Comparison of ENCODE assay signal across 8 mouse cellular contexts in genomic region chr9:44267319-44268026, GRCm38 (mm10). TPM values are rescaled to one million over a fixed set of nuclear protein-coding genes. Genes with fewer than 3 reads are reported as not detected.
DNase-seq lines count a peak whose midpoint lies in the region; ATAC-seq and TF ChIP-seq lines count a peak whose summit lies in the region.

No protein-coding gene starts in this region.

- H3K4me3 ChIP-seq in MEL (ENCODE audit: control insufficient read depth in 1 of 2, insufficient read depth in 1 of 2, low read depth in 2 of 2, low read length in 2 of 2): peak overlapping the region; percentile 66 to 77
- peak overlapping the region; percentile 38 for H3K4me3 ChIP-seq in forebrain, embryonic 13.5 days
- H3K4me3 ChIP-seq in intestine, embryonic 16.5 days (ENCODE audit: low read length): peak overlapping the region; percentile 60
- peak overlapping the region; percentile 54 for H3K4me3 ChIP-seq in lung, embryonic 16.5 days (ENCODE audit: low read length)
- H3K4me3 ChIP-seq in small intestine, adult 2 months (ENCODE audit: low read depth, low read length): peak overlapping the region; percentile 73

- peaks cover 0 to 6% of the 10 kb centered on the region in 2 experiments; a peak in 1 of 4 replicates for H3K36me3 ChIP-seq in MEL (ENCODE audit: control insufficient read depth in 1 of 2, insufficient read depth in 2 of 2, low read length in 2 of 2)
- no peaks in the 10 kb centered on the region for H3K36me3 ChIP-seq in forebrain, embryonic 13.5 days (ENCODE audit: poor library complexity, severe bottlenecking)
- H3K36me3 ChIP-seq in intestine, embryonic 16.5 days (ENCODE audit: control insufficient read depth, insufficient read depth, low read length): no peaks in the 10 kb centered on the region
- H3K36me3 ChIP-seq in lung, embryonic 16.5 days (ENCODE audit: control insufficient read depth, insufficient read depth, low read length): peaks cover 5% of the 10 kb centered on the region; the same call in 1 of the 2 replicates
- H3K36me3 ChIP-seq in small intestine, adult 2 months (ENCODE audit: control insufficient read depth, insufficient read depth, low read length): peaks cover 2% of the 10 kb centered on the region; the same call in 1 of the 2 replicates

- 0 out of 6 replicates have a peak, but pooled peaks of 1 of the 3 experiments have one; percentile 8 for TF ChIP-seq CTCF in MEL (IDR thresholded peaks at IDR 0.05 in 2 of 3, conservative IDR thresholded peaks at IDR 0.05 in 1 of 3; ENCODE audit: control insufficient read depth in 1 of 3, insufficient read depth in 1 of 3, low read depth in 2 of 3, low read length in 3 of 3, poor library complexity in 1 of 3, severe bottlenecking in 1 of 3)
- TF ChIP-seq CTCF in small intestine, adult 2 months (IDR thresholded peaks at IDR 0.05; ENCODE audit: extremely low read depth, insufficient read length, insufficient replicate concordance, low read depth, low read length): no peak

- no peaks in the 10 kb centered on the region; the same call in 1 of the 2 replicates for H3K79me2 ChIP-seq in MEL (ENCODE audit: control insufficient read depth, insufficient read depth, low read length, poor library complexity)

- ATAC-seq in cerebellum, adult (ENCODE audit: insufficient number of reproducible peaks, low FRiP score, low TSS enrichment): peak; percentile 81; the same call in 1 of the 2 replicates
- ATAC-seq in forebrain, embryonic 13.5 days: peak; percentile 52; the same call in 1 of the 2 replicates
- ATAC-seq in intestine, embryonic 16.5 days: peak; percentile 26
- peak; percentile 57 for ATAC-seq in lung, embryonic 16.5 days (ENCODE audit: low read depth)

- no peaks in the 10 kb centered on the region for H3K9me3 ChIP-seq in MEL (replicated peaks; ENCODE audit: insufficient read depth, low read length)
- H3K9me3 ChIP-seq in forebrain, embryonic 13.5 days (replicated peaks): peaks cover 7% of the 10 kb centered on the region; the same call in 1 of the 2 replicates
- no peaks in the 10 kb centered on the region for H3K9me3 ChIP-seq in intestine, embryonic 16.5 days (ENCODE audit: control insufficient read depth, low read length)
- no peaks in the 10 kb centered on the region for H3K9me3 ChIP-seq in lung, embryonic 16.5 days (ENCODE audit: control insufficient read depth, low read length)

- peak in 1 of 2 experiments; percentile 43; a peak in 1 of 4 replicates for TF ChIP-seq EP300 in MEL (IDR thresholded peaks at IDR 0.05; ENCODE audit: low read depth in 1 of 2, low read length in 2 of 2)

- H3K4me1 ChIP-seq in MEL (ENCODE audit: control insufficient read depth in 1 of 2, insufficient read depth in 2 of 2, low read length in 2 of 2): peaks cover 0 to 8% of the 10 kb centered on the region in 2 experiments; a peak in 1 of 4 replicates
- H3K4me1 ChIP-seq in forebrain, embryonic 13.5 days: peaks cover 22% of the 10 kb centered on the region
- peaks cover 12% of the 10 kb centered on the region for H3K4me1 ChIP-seq in intestine, embryonic 16.5 days (ENCODE audit: control insufficient read depth, insufficient read depth, low read length)
- peaks cover 11% of the 10 kb centered on the region for H3K4me1 ChIP-seq in lung, embryonic 16.5 days (replicated peaks; ENCODE audit: control insufficient read depth, insufficient read depth, low read length)
- peaks cover 2% of the 10 kb centered on the region; the same call in 1 of the 2 replicates for H3K4me1 ChIP-seq in small intestine, adult 2 months (ENCODE audit: control insufficient read depth, insufficient read depth, insufficient read length, low read length)

- no peak; a peak in 2 of 4 replicates for TF ChIP-seq POLR2A in MEL (IDR thresholded peaks at IDR 0.05; ENCODE audit: control insufficient read depth in 1 of 2, insufficient read depth in 1 of 2, low read depth in 1 of 2, low read length in 2 of 2, poor library complexity in 1 of 2)
- no peak for TF ChIP-seq POLR2A in small intestine, adult 2 months (IDR thresholded peaks at IDR 0.05; ENCODE audit: low read depth, low read length)

- WGBS in forebrain, embryonic 13.5 days: 7% methylated on average over 23 of the region's 23 CpGs
- 14% methylated on average over 23 of the region's 23 CpGs for WGBS in intestine, embryonic 16.5 days
- 6% methylated on average over 23 of the region's 23 CpGs for WGBS in lung, embryonic 16.5 days
- 6% methylated on average over 23 of the region's 23 CpGs for WGBS in small intestine, adult 2 months

- TF ChIP-seq RAD21 in MEL (IDR thresholded peaks at IDR 0.05; ENCODE audit: low read depth, low read length): no peak

- no peak for DNase-seq in cerebellum, adult 11-12 months
- DNase-seq in MEL (ENCODE audit: low read depth, low spot score): peak; percentile 63
- no peak for DNase-seq in layer of hippocampus, adult 8-10 months (ENCODE audit: low spot score in 2 of 2)

- peak overlapping the region; percentile 72 for H3K4me2 ChIP-seq in forebrain, embryonic 13.5 days
- peak overlapping the region; percentile 93 for H3K4me2 ChIP-seq in intestine, embryonic 16.5 days (ENCODE audit: low read depth, low read length)
- H3K4me2 ChIP-seq in lung, embryonic 16.5 days (ENCODE audit: low read depth, low read length): peak overlapping the region; percentile 77

- H3K9ac ChIP-seq in MEL (ENCODE audit: control insufficient read depth, low read depth, low read length, poor library complexity, severe bottlenecking): peak overlapping the region; percentile 87
- peak overlapping the region; percentile 70 for H3K9ac ChIP-seq in forebrain, embryonic 13.5 days
- peak overlapping the region; percentile 99 for H3K9ac ChIP-seq in intestine, embryonic 16.5 days (ENCODE audit: low read depth, low read length)
- H3K9ac ChIP-seq in lung, embryonic 16.5 days (ENCODE audit: low read length): peak overlapping the region; percentile 86

- peak overlapping the region; percentile 75 for H3K27ac ChIP-seq in MEL (ENCODE audit: control insufficient read depth, low read depth, low read length)
- H3K27ac ChIP-seq in forebrain, embryonic 13.5 days: peak overlapping the region; percentile 70
- peak overlapping the region; percentile 90 for H3K27ac ChIP-seq in intestine, embryonic 16.5 days (ENCODE audit: low read length)
- H3K27ac ChIP-seq in lung, embryonic 16.5 days (ENCODE audit: low read length): peak overlapping the region; percentile 77
- H3K27ac ChIP-seq in small intestine, adult 2 months (ENCODE audit: insufficient read depth, low read depth, low read length): peak overlapping the region; percentile 82

- H3K27me3 ChIP-seq in MEL (ENCODE audit: control insufficient read depth in 1 of 2, insufficient read depth in 2 of 2, low read length in 2 of 2): no peaks in the 10 kb centered on the region
- H3K27me3 ChIP-seq in forebrain, embryonic 13.5 days: no peaks in the 10 kb centered on the region
- no peaks in the 10 kb centered on the region for H3K27me3 ChIP-seq in intestine, embryonic 16.5 days (replicated peaks; ENCODE audit: control insufficient read depth, insufficient read depth, low read length)
- no peaks in the 10 kb centered on the region for H3K27me3 ChIP-seq in lung, embryonic 16.5 days (ENCODE audit: control insufficient read depth, insufficient read depth, low read depth, low read length)
- H3K27me3 ChIP-seq in small intestine, adult 2 months (ENCODE audit: control insufficient read depth, insufficient read depth, low read length): no peaks in the 10 kb centered on the region

RNA-seq across cellular contexts. Expression of gene Nlrx1, which starts 0.9 kb away (rescaled TPM):
- 1.2 and 1.5 TPM in 2 replicates for total RNA-seq in MEL (2012; rRNA removed)
- polyA plus RNA-seq in MEL (2012; ENCODE audit: insufficient read depth in 1 of 2, insufficient read length in 2 of 2, low read depth in 1 of 2, low replicate concordance in 2 of 2, missing spikeins in 1 of 2): 1 to 10 TPM in 1 of 2 experiments, not detected in 1; 7.0 TPM
- 4.4 and 4.5 TPM in 2 replicates for polyA plus RNA-seq in forebrain, embryonic 13.5 days (2015; fragmentation: Nextera tagmentation; extraction: Ambion mirVana)
- polyA plus RNA-seq in intestine, embryonic 16.5 days (2015; fragmentation: Nextera tagmentation; extraction: Ambion mirVana): 5.4 and 5.5 TPM in 2 replicates
- polyA plus RNA-seq in lung, embryonic 16.5 days (2015; fragmentation: Nextera tagmentation; extraction: Ambion mirVana): 9.5 and 10.4 TPM in 2 replicates
- polyA plus RNA-seq in small intestine, adult 2 months (2012; rRNA removed): 3.1 and 7.5 TPM in 2 replicates
- 10 to 100 TPM in 3 of 4 experiments, 1 to 10 TPM in 1; 8.7 to 13.1 (median 10.5) TPM for total RNA-seq in layer of hippocampus, adult 8-10 months (2022)

RNA-seq across cellular contexts. Expression of gene Pdzd3, which starts 16.2 kb away (rescaled TPM):
- not detected in 2 replicates for total RNA-seq in MEL (2012; rRNA removed)
- under 1 TPM in 1 of 2 experiments, not detected in 1; 0.06 TPM for polyA plus RNA-seq in MEL (2012; ENCODE audit: insufficient read depth in 1 of 2, insufficient read length in 2 of 2, low read depth in 1 of 2, low replicate concordance in 2 of 2, missing spikeins in 1 of 2)
- polyA plus RNA-seq in forebrain, embryonic 13.5 days (2015; fragmentation: Nextera tagmentation; extraction: Ambion mirVana): 0.39 and 0.40 TPM in 2 replicates
- 22.2 and 28.5 TPM in 2 replicates for polyA plus RNA-seq in intestine, embryonic 16.5 days (2015; fragmentation: Nextera tagmentation; extraction: Ambion mirVana)
- 0.11 TPM in 1 of 2 replicates, not detected in the other for polyA plus RNA-seq in lung, embryonic 16.5 days (2015; fragmentation: Nextera tagmentation; extraction: Ambion mirVana)
- 9.9 and 23.6 TPM in 2 replicates for polyA plus RNA-seq in small intestine, adult 2 months (2012; rRNA removed)
- 1 to 10 TPM in 3 of 4 experiments, under 1 TPM in 1; 0.49 to 2.0 (median 1.1) TPM for total RNA-seq in layer of hippocampus, adult 8-10 months (2022)

RNA-seq across cellular contexts. Expression of gene Abcg4, which starts 20.9 kb away (rescaled TPM):
- total RNA-seq in MEL (2012; rRNA removed): 2.5 and 4.1 TPM in 2 replicates
- polyA plus RNA-seq in MEL (2012; ENCODE audit: insufficient read depth in 1 of 2, insufficient read length in 2 of 2, low read depth in 1 of 2, low replicate concordance in 2 of 2, missing spikeins in 1 of 2): 10 to 100 TPM in 1 of 2 experiments, not detected in 1; 17.1 TPM
- polyA plus RNA-seq in forebrain, embryonic 13.5 days (2015; fragmentation: Nextera tagmentation; extraction: Ambion mirVana): 9.2 and 10.9 TPM in 2 replicates
- 2.6 and 3.0 TPM in 2 replicates for polyA plus RNA-seq in intestine, embryonic 16.5 days (2015; fragmentation: Nextera tagmentation; extraction: Ambion mirVana)
- 1.4 and 2.1 TPM in 2 replicates for polyA plus RNA-seq in lung, embryonic 16.5 days (2015; fragmentation: Nextera tagmentation; extraction: Ambion mirVana)
- 1.3 and 2.0 TPM in 2 replicates for polyA plus RNA-seq in small intestine, adult 2 months (2012; rRNA removed)
- 10 to 100 TPM; 69.2 to 77.6 (median 71.1) TPM for total RNA-seq in layer of hippocampus, adult 8-10 months (2022)

RNA-seq across cellular contexts. Expression of gene Ccdc153, which starts 27.0 kb away (rescaled TPM):
- total RNA-seq in MEL (2012; rRNA removed): not detected in 2 replicates
- not detected for polyA plus RNA-seq in MEL (2012; ENCODE audit: insufficient read depth in 1 of 2, insufficient read length in 2 of 2, low read depth in 1 of 2, low replicate concordance in 2 of 2, missing spikeins in 1 of 2)
- not detected in 2 replicates for polyA plus RNA-seq in forebrain, embryonic 13.5 days (2015; fragmentation: Nextera tagmentation; extraction: Ambion mirVana)
- polyA plus RNA-seq in intestine, embryonic 16.5 days (2015; fragmentation: Nextera tagmentation; extraction: Ambion mirVana): not detected in 2 replicates
- polyA plus RNA-seq in lung, embryonic 16.5 days (2015; fragmentation: Nextera tagmentation; extraction: Ambion mirVana): 7.3 and 14.3 TPM in 2 replicates
- polyA plus RNA-seq in small intestine, adult 2 months (2012; rRNA removed): not detected in 2 replicates
- 10 to 100 TPM in 1 of 4 experiments, 1 to 10 TPM in 3; 2.4 to 10.2 (median 4.0) TPM for total RNA-seq in layer of hippocampus, adult 8-10 months (2022)

RNA-seq across cellular contexts. Expression of gene Cbl, which starts 33.6 kb away (rescaled TPM):
- 9.1 and 14.9 TPM in 2 replicates for total RNA-seq in MEL (2012; rRNA removed)
- polyA plus RNA-seq in MEL (2012; ENCODE audit: insufficient read depth in 1 of 2, insufficient read length in 2 of 2, low read depth in 1 of 2, low replicate concordance in 2 of 2, missing spikeins in 1 of 2): 10 to 100 TPM; 36.8 to 41.1 TPM
- polyA plus RNA-seq in forebrain, embryonic 13.5 days (2015; fragmentation: Nextera tagmentation; extraction: Ambion mirVana): 25.2 and 26.4 TPM in 2 replicates
- polyA plus RNA-seq in intestine, embryonic 16.5 days (2015; fragmentation: Nextera tagmentation; extraction: Ambion mirVana): 10.9 and 11.2 TPM in 2 replicates
- 15.3 and 15.5 TPM in 2 replicates for polyA plus RNA-seq in lung, embryonic 16.5 days (2015; fragmentation: Nextera tagmentation; extraction: Ambion mirVana)
- 2.9 and 6.9 TPM in 2 replicates for polyA plus RNA-seq in small intestine, adult 2 months (2012; rRNA removed)
- 10 to 100 TPM; 58.7 to 75.3 (median 65.0) TPM for total RNA-seq in layer of hippocampus, adult 8-10 months (2022)

Comparison
In these comparisons a context has a peak if more than half of its experiments do, and no peak if none do; other contexts are left out.
1. ATAC-seq: peak in every context shown above with its lines; median percentile 81 in cerebellum, adult; 57 in lung, embryonic 16.5 days; 52 in forebrain, embryonic 13.5 days; 26 in intestine, embryonic 16.5 days.